9 mouse cellular contexts compared by ENCODE assay signal in the genomic region with DNA sequence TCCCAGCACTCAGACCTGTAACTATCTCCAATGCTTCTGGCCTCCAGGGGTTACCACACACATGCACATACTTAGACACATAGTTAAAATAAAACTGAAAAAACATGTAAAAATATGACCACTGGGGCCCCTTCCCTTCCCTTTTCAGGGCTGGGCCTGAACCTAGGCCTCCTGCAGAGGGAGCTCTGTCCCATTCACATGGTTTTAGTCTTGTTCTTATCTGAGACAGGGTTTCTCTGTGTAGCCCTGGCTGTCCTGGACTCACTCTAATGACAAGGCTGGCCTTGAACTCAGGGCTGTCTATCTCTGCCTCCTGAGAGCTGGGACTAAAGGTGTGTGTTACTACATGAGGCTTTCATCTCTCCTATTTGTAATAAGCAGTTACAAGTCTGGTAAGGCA. TPM values are rescaled to one million over a fixed set of nuclear protein-coding genes. Genes with fewer than 3 reads are reported as not detected.
A peak's percentile ranks its signal among the peaks of the same experiment; 100 is the strongest.
DNase-seq lines count a peak whose midpoint lies in the region; ATAC-seq and TF ChIP-seq lines count a peak whose summit lies in the region.
"Had no signal": no experiment of that assay in that cellular context is flagged by ENCODE, and none has a peak within 500 bp of the region (broad histone marks: within the 10 kb centered on the region; RNA-seq: fewer than 3 reads in every experiment).

No protein-coding gene starts in this region.

- no peaks in the 10 kb centered on the region for H3K9me3 ChIP-seq in forebrain, postnatal 0 days (ENCODE audit: low read length)
- H3K9me3 ChIP-seq in forebrain, embryonic 15.5 days = no peaks in the 10 kb centered on the region
- H3K9me3 ChIP-seq in lung, embryonic 14.5 days (ENCODE audit: low read depth, low read length) = no peaks in the 10 kb centered on the region
- no peaks in the 10 kb centered on the region for H3K9me3 ChIP-seq in midbrain, embryonic 14.5 days (ENCODE audit: control insufficient read depth, low read length)
- H3K9me3 ChIP-seq: embryonic facial prominence, embryonic 13.5 days had no signal

- no peak overlapping the region for H3K9ac ChIP-seq in forebrain, postnatal 0 days
- no peak overlapping the region for H3K9ac ChIP-seq in forebrain, embryonic 15.5 days (replicated peaks)
- H3K9ac ChIP-seq in lung, embryonic 14.5 days = no peak overlapping the region
- no peak overlapping the region for H3K9ac ChIP-seq in midbrain, embryonic 14.5 days (replicated peaks; ENCODE audit: low read length)
- H3K9ac ChIP-seq: embryonic facial prominence, embryonic 13.5 days had no signal

- DNase-seq in forebrain, postnatal 0 days = peak; percentile 16
- peak; percentile 45 for DNase-seq in lung, embryonic 14.5 days
- no peak for DNase-seq in lung, postnatal 14 days
- DNase-seq in c-Kit-positive CD71-positive TER-119-negative erythroid progenitor cells, embryonic 14.5 days (ENCODE audit: low read depth) = peak; percentile 13
- DNase-seq in splenic B cell, adult 2 months (ENCODE audit: low read depth, low spot score) = peak; percentile 26
- no peak for DNase-seq in midbrain, embryonic 14.5 days
- no peak for DNase-seq in right cerebral cortex, adult 2 months (ENCODE audit: low spot score in 2 of 2)

- H3K27ac ChIP-seq in forebrain, postnatal 0 days (ENCODE audit: low read depth, low read length) = no peak overlapping the region
- H3K27ac ChIP-seq in forebrain, embryonic 15.5 days (replicated peaks) = no peak overlapping the region
- no peak overlapping the region for H3K27ac ChIP-seq in lung, embryonic 14.5 days (ENCODE audit: low read depth)
- H3K27ac ChIP-seq in midbrain, embryonic 14.5 days (replicated peaks; ENCODE audit: low read depth, low read length) = no peak overlapping the region
- H3K27ac ChIP-seq: embryonic facial prominence, embryonic 13.5 days had no signal

- peak; percentile 51 for TF ChIP-seq CTCF in forebrain, postnatal 0 days (IDR thresholded peaks at IDR 0.05; ENCODE audit: low read depth)
- TF ChIP-seq CTCF in lung, embryonic 14.5 days (IDR thresholded peaks at IDR 0.05; ENCODE audit: low read depth) = peak; percentile 53

- no peak overlapping the region for H3K4me3 ChIP-seq in forebrain, postnatal 0 days (ENCODE audit: low read depth, low read length)
- H3K4me3 ChIP-seq in forebrain, embryonic 15.5 days = no peak overlapping the region
- H3K4me3 ChIP-seq in lung, embryonic 14.5 days (ENCODE audit: low read depth, low read length) = no peak overlapping the region
- no peak overlapping the region for H3K4me3 ChIP-seq in midbrain, embryonic 14.5 days (replicated peaks; ENCODE audit: low read depth, low read length)
- H3K4me3 ChIP-seq: embryonic facial prominence, embryonic 13.5 days had no signal

- no peaks in the 10 kb centered on the region for H3K4me1 ChIP-seq in forebrain, postnatal 0 days (ENCODE audit: insufficient read depth)
- H3K4me1 ChIP-seq in forebrain, embryonic 15.5 days = no peaks in the 10 kb centered on the region
- H3K4me1 ChIP-seq in lung, embryonic 14.5 days (ENCODE audit: insufficient read depth) = no peaks in the 10 kb centered on the region
- H3K4me1 ChIP-seq in midbrain, embryonic 14.5 days (ENCODE audit: control insufficient read depth, insufficient read depth, low read length) = no peaks in the 10 kb centered on the region

- peaks cover 30% of the 10 kb centered on the region for H3K36me3 ChIP-seq in forebrain, postnatal 0 days (ENCODE audit: insufficient read depth)
- H3K36me3 ChIP-seq in forebrain, embryonic 15.5 days = peaks cover 28% of the 10 kb centered on the region
- H3K36me3 ChIP-seq in lung, embryonic 14.5 days (ENCODE audit: insufficient read depth) = peaks cover 29% of the 10 kb centered on the region
- no peaks in the 10 kb centered on the region; the same call in 1 of the 2 replicates for H3K36me3 ChIP-seq in splenic B cell, adult 2 months (ENCODE audit: control insufficient read depth, insufficient read depth, low read length, poor library complexity, severe bottlenecking)
- peaks cover 36% of the 10 kb centered on the region for H3K36me3 ChIP-seq in midbrain, embryonic 14.5 days (ENCODE audit: control insufficient read depth, insufficient read depth, low read length)

- peak; percentile 23; the same call in 1 of the 2 replicates for ATAC-seq in forebrain, postnatal 0 days
- no peak for ATAC-seq in forebrain, embryonic 15.5 days (replicated peaks)
- no peak for ATAC-seq in lung, embryonic 14.5 days (ENCODE audit: insufficient read depth)
- no peak for ATAC-seq in midbrain, embryonic 14.5 days (ENCODE audit: low FRiP score, low TSS enrichment)

- H3K27me3 ChIP-seq in forebrain, postnatal 0 days (ENCODE audit: insufficient read depth, low read length) = no peaks in the 10 kb centered on the region
- no peaks in the 10 kb centered on the region for H3K27me3 ChIP-seq in forebrain, embryonic 15.5 days
- no peaks in the 10 kb centered on the region for H3K27me3 ChIP-seq in lung, embryonic 14.5 days (ENCODE audit: insufficient read depth, low read length)
- H3K27me3 ChIP-seq in splenic B cell, adult 2 months (ENCODE audit: control insufficient read depth, insufficient read depth, low read length, poor library complexity, severe bottlenecking) = no peaks in the 10 kb centered on the region
- H3K27me3 ChIP-seq in midbrain, embryonic 14.5 days (ENCODE audit: control insufficient read depth, insufficient read depth, low read length) = no peaks in the 10 kb centered on the region
- H3K27me3 ChIP-seq: embryonic facial prominence, embryonic 13.5 days had no signal

- no peak overlapping the region for H3K4me2 ChIP-seq in forebrain, postnatal 0 days (ENCODE audit: low read depth)
- no peak overlapping the region for H3K4me2 ChIP-seq in forebrain, embryonic 15.5 days (replicated peaks)
- no peak overlapping the region for H3K4me2 ChIP-seq in lung, embryonic 14.5 days
- H3K4me2 ChIP-seq in midbrain, embryonic 14.5 days (ENCODE audit: low read length) = no peak overlapping the region
- H3K4me2 ChIP-seq: embryonic facial prominence, embryonic 13.5 days had no signal

RNA-seq across cellular contexts. Expression of gene Rheb, which starts 42.0 kb away (rescaled TPM):
- total RNA-seq in forebrain, postnatal 0 days (2014; rRNA removed) = 117 and 133 TPM in 2 replicates
- 335 and 342 TPM in 2 replicates for polyA plus RNA-seq in forebrain, postnatal 0 days (2015; fragmentation: Nextera tagmentation; extraction: Ambion mirVana)
- 231 and 243 TPM in 2 replicates for polyA plus RNA-seq in forebrain, embryonic 15.5 days (2015; fragmentation: Nextera tagmentation; extraction: Ambion mirVana)
- 196 and 198 TPM in 2 replicates for polyA plus RNA-seq in lung, embryonic 14.5 days (2014; fragmentation: Nextera tagmentation; extraction: Ambion mirVana)
- polyA plus RNA-seq in midbrain, embryonic 14.5 days (2014; fragmentation: Nextera tagmentation; extraction: Ambion mirVana) = 235 and 240 TPM in 2 replicates

RNA-seq across cellular contexts. Expression of gene Crygn, which starts 42.6 kb away (rescaled TPM):
- 0.33 TPM in 1 of 2 replicates, not detected in the other for total RNA-seq in forebrain, postnatal 0 days (2014; rRNA removed)
- 2.1 and 4.9 TPM in 2 replicates for polyA plus RNA-seq in forebrain, postnatal 0 days (2015; fragmentation: Nextera tagmentation; extraction: Ambion mirVana)
- 1.8 TPM in 2 replicates for polyA plus RNA-seq in forebrain, embryonic 15.5 days (2015; fragmentation: Nextera tagmentation; extraction: Ambion mirVana)
- 1.8 and 2.3 TPM in 2 replicates for polyA plus RNA-seq in lung, embryonic 14.5 days (2014; fragmentation: Nextera tagmentation; extraction: Ambion mirVana)
- 1.6 TPM in 1 of 2 replicates, not detected in the other for polyA plus RNA-seq in midbrain, embryonic 14.5 days (2014; fragmentation: Nextera tagmentation; extraction: Ambion mirVana)

Comparison
In these comparisons a context has a peak if more than half of its experiments do, and no peak if none do; other contexts are left out.
1. DNase-seq: peak in forebrain, postnatal 0 days (single experiment), lung, embryonic 14.5 days (single experiment), c-Kit-positive CD71-positive TER-119-negative erythroid progenitor cells, embryonic 14.5 days (single experiment) and splenic B cell, adult 2 months (single experiment); none in lung, postnatal 14 days (single experiment), midbrain, embryonic 14.5 days (single experiment) and right cerebral cortex, adult 2 months (0 of 2).